Mouse (Mus musculus) gastrocnemius, postnatal 4 days (tissue): Measurements from ENCODE around the gene Plcb1. TPM values are rescaled to one million over a fixed set of nuclear protein-coding genes. Genes with fewer than 3 reads are reported as not detected.

Experiments
- DNase-seq, 2 experiments: peaks; one replicate each; pipeline ENCODE4 v3.0.0; 2021 to 2022; ENCODE audit warnings: low spot score in 2 of 2, mixed read lengths in 2 of 2
- total RNA-seq, 2 experiments: library from RNA; stranded (reverse); gene quantifications; 2 replicates each; pipeline ENCODE4 v1.2.3; 2021

Gene Plcb1
- total RNA-seq, 2 experiments from 2014 or later: 7.1 to 7.4 TPM

GRCm38 (mm10) chr2:135492777-135493176, 706.9 kb downstream of the Plcb1 start:
- no peak for DNase-seq

- no peak for DNase-seq
These were observed 710.7 kb downstream of the Plcb1 start for GRCm38 (mm10) chr2:135496553-135496952.

- DNase-seq: no peak
These were observed 711.4 kb downstream of the Plcb1 start for GRCm38 (mm10) chr2:135497251-135497650.

GRCm38 (mm10) chr2:135500872-135501271, 715.0 kb downstream of the Plcb1 start:
- no peak for DNase-seq

- DNase-seq: no peak
These were observed 717.6 kb downstream of the Plcb1 start for GRCm38 (mm10) chr2:135503328-135503997.

- no peak for DNase-seq
These were observed 718.1 kb downstream of the Plcb1 start for GRCm38 (mm10) chr2:135503998-135504354.

GRCm38 (mm10) chr2:135507111-135507510, 721.2 kb downstream of the Plcb1 start:
- DNase-seq: no peak

- no peak for DNase-seq
These were observed 733.1 kb downstream of the Plcb1 start for GRCm38 (mm10) chr2:135518956-135519355.

Other genes with a start within 250 kb of the Plcb1 start
- gene Hao1, start 231.7 kb upstream of the Plcb1 start, total RNA-seq: under 1 TPM in 1 of 2 experiments, not detected in 1; 0.75 TPM
- 10 to 100 TPM; 18.1 to 18.7 TPM for gene Tmx4, start 141.9 kb upstream of the Plcb1 start, total RNA-seq